Mouse (Mus musculus) gastrocnemius, adult 8-10 months (tissue): ENCODE measurements around the gene Epsti1. TPM values are rescaled to one million over a fixed set of nuclear protein-coding genes. Genes with fewer than 3 reads are reported as not detected.

Source experiments
- DNase-seq, 2 experiments: peaks; one replicate each; pipeline ENCODE4 v3.0.0; 2022; ENCODE audit warnings: low spot score in 2 of 2
- total RNA-seq, 4 experiments: library from RNA; stranded (reverse); gene quantifications; 2 replicates each; pipeline ENCODE4 v1.2.4; 2022

Epsti1 gene
- total RNA-seq, 4 experiments from 2014 or later, result 0.17 to 0.24 TPM; not detected in 2

DNA sequence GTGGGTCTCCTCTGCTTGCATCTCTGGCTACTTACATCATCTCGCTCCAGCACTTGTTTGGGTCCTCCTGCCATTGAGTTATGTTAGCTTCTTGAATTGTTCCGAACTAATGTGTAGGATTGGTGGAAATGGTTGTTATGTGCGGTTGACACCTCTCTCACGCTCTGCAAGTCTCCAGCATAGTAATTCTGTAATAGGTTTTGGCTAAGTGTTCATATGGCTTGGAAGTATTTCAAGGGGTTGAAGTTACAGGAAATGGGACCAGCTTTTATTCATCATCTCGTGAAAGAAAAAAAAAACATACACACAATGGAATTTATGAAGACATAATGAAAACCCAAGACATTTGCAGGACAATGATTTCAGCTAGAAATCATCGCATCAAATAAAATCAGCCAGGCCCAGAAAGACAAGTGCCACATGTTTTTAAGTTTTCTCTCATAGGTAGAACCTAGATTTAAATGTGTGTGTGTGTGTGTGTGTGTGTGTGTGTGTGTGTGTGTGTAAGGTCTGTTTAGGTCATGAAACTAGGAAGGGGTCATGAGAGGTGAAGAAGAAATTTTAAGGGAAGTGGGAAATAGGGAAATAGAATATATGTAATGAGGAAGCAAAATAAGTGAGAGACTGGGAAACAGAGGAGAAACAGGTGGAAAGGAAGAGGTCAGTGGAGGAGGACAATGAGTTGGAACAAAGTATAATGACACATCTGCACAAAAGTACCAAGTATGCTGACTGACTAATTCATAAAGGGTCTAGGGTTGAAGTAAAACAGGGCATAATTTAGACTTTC, 19.2 kb downstream of the Epsti1 start:
- no peak for DNase-seq

GRCm38 (mm10) chr14:77925414-77925813, 21.4 kb downstream of the Epsti1 start:
- DNase-seq, result no peak

GRCm38 (mm10) chr14:77926718-77927117, 22.7 kb downstream of the Epsti1 start:
- no peak for DNase-seq

- peak; percentile 35 to 50 for DNase-seq
Measured at GRCm38 (mm10) chr14:77928021-77928420, 24.0 kb downstream of the Epsti1 start.

DNA sequence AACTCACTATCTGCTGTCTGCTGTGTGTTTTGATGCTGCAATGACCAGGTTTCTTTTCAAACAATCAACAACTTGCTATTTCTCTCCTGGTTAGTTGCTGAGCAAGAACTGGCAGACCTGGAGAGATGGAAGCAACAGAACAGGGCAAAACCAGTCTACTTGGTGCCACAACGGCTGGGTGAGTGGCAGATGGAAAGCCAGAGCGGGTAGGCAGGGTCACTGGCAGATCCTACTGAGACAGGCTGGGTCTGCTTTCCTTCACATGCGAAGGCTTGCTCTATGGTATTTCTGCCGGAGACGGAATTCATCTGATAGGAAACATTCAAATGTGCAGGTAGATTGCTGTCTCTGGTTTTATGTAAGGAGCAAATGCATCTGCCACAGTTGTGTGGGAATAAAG, 24.6 kb downstream of the Epsti1 start:
- no peak for DNase-seq

- no peak for DNase-seq
Measured at GRCm38 (mm10) chr14:77929139-77929678, 25.2 kb downstream of the Epsti1 start.

GRCm38 (mm10) chr14:77932150-77933047, 28.4 kb downstream of the Epsti1 start:
- DNase-seq, result no peak

DNA sequence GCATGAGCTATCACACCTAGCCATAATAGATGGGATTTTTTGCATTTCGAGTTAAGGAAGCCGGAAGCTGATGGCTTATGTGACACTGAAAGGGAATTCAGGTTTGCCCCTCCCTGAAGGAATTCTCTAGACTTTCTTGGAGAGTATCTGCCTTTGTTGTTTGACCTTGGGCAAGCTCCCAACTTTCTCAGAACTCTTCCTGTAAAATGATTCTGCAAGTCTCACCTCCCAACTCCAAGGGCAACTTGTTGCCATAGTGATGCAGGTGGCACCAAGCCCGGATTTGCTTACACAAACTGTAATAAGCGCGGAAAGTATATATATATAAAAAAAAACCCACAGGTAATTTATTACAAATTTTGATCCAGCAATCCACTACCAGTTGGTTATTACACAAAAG, 29.2 kb downstream of the Epsti1 start:
- DNase-seq, result no peak

GRCm38 (mm10) chr14:77934431-77934830, 30.4 kb downstream of the Epsti1 start:
- DNase-seq, result no peak

DNA sequence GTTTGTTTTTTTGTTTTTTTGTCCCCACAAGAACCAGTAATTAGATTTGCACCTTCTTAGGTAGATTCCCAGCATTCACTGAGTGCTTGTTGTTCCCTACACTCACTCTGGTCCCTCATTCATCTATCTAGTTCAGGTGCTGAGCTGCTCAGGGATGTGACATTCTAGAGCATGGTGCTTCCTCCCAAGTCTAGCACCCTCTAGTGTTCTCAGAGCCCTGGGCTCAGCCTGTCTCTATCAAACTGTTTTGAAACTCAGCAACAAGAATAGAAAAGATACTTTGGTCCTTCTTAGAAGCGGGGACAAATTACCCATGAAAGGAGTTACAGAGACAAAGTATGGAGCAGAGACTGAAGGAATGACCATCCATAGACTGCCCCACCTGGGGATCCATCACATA, 37.1 kb downstream of the Epsti1 start:
- DNase-seq, result no peak

- no peak for DNase-seq
Measured at GRCm38 (mm10) chr14:77942235-77942634, 38.2 kb downstream of the Epsti1 start.

DNA sequence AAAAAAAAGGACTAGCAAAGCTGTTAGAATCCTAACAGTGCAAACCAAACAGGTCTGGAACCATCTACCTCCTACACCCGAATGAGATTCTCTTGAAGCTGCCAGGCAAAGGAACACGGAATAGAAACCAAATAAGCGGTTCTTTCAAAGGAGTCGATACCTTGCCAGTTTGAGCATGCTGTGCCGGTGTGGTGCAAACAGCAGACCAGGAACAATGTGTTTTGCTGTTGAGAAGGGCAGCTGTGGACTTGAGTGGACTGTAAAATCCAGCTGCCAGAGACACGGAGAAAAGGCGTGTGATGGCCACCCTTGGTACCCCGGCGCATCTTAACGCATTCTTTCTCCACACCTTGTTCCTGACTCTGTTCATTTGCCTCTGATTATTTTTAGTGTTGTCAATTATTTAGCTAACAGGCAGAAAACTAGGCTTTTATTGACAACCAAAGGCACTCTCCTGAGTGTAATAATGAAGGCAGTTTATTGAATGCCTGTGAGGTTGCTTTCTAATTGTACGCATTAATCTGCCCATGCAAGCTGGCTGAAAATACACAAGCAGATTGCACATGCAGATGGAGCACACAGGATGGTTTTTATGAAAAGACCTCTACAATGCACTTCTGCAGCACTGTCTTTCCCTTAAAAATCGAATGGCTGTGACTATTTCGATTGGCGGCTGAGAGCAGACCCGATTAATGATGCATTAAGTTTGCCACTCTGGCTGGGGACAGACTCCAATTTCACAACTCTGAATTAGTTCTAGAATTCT, 38.9 kb downstream of the Epsti1 start:
- no peak for DNase-seq

- DNase-seq, result no peak
Measured at GRCm38 (mm10) chr14:77961741-77962140, 57.7 kb downstream of the Epsti1 start.

GRCm38 (mm10) chr14:77963525-77963924, 59.5 kb downstream of the Epsti1 start:
- no peak for DNase-seq

DNA sequence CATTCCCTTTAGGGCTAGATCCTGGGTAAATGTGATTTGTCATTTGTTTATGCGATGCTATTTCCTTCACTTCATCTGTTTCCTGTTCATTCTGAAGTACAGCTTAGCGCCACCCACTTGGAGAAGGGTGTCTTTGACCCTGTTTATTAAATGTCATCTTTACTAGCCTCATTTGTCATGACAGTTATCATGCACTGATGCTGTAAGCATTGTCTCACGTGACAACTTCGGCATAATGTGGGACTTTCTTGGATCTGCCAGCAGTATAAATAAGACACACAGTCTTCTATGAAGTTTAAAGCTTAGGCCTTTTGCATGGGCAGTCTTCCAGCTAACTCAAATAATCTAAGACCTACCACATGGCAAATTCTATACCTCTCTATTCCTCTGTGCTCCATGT, 67.3 kb downstream of the Epsti1 start:
- no peak for DNase-seq

DNA sequence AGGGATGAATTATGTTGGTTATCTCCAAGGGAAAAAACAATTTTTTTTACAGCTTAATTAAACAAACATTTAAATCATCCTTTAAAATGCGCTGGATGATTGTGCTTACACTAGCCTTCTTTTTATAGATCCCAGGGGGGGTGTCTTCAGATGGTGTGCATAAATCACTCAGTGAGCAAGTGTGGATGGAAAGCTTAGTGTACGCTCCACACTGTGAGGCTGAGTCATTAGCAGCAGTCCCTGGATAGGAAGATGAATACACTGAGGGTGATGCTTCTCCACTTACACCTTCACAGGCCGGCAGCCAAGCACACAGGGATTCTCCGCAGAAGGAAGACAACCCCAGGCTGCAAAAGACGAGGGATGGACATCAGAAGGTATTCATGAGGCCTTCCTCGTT, 70.2 kb downstream of the Epsti1 start:
- DNase-seq, result no peak

GRCm38 (mm10) chr14:77975702-77976101, 71.7 kb downstream of the Epsti1 start:
- DNase-seq, result no peak

GRCm38 (mm10) chr14:77981516-77981915, 77.5 kb downstream of the Epsti1 start:
- DNase-seq, result no peak

DNA sequence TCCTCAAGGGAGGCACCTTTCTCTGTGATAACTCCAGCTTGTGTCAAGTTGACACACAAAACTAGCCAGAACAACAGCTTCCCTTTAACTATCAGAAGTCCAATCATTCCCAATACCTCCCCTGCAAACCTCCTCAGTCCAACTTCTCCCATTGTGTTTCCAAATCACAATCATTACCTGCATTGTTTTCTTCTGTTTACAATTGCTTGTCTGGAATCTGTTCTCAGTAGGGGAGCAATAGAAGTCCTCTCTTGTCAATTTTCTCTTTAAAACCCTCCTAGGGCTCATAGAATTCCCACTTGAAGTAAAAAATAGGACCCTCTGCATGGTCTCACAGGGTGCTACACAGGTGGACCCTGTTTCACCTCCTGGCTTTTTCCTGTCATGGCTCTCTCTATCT, 93.7 kb downstream of the Epsti1 start:
- DNase-seq, result no peak

DNA sequence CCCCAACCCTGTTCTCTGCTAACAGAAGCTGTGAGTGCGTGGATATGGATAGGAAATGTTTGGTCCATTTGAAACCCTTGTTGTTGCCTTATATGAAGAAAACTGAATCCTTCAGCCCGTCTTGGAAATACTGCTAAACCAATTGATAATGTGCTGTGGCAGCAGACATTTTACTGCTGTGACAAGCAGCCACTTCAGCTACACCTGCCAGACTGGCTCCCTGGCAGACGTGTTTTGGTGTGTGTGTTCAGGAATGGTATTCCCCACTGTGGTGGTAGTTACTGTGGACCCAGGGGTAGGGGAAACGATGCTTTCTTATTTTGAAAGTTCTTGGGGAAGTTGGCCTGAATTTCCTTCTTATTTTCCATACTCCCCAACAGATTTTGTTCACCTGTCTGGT, 100.4 kb downstream of the Epsti1 start:
- no peak for DNase-seq

DNA sequence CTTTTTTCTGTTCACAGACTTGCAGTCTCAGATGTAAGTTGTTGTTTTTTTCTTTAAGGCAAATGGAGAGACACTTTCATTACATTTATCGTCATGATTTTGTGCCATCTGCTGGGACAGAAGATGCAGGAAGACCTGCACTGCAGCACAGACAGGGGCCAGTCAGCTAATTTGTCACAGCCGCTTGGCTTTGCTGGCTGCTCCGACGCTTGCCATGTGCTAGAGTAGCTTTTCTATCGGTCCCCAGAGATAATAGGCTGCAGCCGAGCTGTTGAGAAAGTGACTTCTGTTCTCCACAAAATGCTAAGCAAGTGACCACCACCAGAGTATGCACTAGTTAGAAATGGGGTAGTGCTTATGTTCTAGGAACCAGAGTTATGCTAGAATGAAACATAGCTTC, 104.0 kb downstream of the Epsti1 start:
- DNase-seq, result no peak
